Mouse (Mus musculus): ENCODE measurements around the gene Gpr152.

Gene Gpr152

DNA sequence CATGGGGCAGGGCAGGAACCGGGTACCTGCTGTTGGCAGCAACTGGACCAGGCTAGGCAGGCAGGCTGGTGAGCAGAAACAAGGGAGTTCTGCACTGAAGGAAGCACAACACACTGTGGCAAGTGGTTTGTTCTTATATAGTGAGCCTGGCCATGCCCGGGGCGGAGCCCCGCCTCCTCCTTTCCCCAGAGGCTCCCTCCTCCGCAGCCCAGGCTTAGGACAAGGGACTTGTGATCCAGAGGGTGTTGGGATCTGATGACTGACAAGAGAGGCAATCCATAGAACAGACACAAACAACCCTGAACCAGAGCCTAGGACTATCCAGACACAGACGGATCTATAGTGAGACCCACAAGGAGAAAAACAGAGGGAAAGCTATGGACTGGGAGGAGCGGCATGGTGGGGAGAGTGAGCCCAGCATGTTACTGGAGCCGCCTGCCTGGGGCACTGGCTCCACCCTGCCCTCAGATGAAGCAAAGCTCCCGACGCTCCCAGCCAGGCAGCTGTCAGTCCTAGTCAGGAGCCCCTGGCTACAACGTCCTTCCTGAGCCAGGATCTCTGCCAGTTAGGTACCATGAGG, 35.9 kb downstream of the Gpr152 start, which contains the start of gene Carns1:
Gene Carns1, minus strand, starts transcription at position 112 of the 580 bp plus-strand sequence.
- DNase-seq, result no peak

DNA sequence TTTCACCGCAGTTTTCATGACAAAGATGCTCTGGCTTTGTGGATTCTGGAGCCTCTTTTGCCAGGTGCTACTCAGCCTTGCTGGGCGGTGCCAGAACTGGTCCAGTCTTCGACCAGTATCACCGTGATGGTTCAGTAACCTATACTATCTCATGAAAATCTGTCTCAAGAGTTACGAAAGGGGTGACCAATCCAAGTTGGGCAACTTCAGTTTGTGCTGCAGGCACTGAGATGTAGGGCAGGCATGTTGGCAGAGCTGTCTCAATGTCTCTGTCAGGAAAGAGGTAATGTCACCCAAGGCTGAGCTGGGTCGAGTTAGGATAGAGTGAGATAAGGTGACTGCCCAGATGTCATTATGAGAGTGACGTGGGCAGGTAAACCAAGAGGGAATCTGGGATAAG, 40.8 kb downstream of the Gpr152 start:
- no peak for DNase-seq

DNA sequence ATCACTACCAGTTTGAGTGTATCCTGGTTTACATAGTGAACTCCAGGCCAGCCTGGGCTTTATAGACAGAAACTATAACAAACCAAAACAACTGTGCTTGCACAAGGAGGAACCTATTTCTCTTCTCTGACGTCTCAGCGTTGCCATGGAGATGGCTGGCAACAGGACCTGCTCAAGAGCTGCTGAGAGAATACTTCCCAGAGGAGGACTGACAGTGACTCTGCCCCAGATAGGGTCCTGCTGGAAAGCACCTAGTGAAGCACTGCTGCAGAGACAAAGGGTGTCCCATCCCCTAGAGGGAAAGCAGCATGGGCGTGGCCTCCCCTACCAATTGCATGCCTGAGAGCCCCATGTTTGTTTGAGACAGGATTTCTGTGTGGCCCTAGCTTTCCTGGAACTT, 42.3 kb downstream of the Gpr152 start:
- peak; percentile 87 to 89 for DNase-seq

DNA sequence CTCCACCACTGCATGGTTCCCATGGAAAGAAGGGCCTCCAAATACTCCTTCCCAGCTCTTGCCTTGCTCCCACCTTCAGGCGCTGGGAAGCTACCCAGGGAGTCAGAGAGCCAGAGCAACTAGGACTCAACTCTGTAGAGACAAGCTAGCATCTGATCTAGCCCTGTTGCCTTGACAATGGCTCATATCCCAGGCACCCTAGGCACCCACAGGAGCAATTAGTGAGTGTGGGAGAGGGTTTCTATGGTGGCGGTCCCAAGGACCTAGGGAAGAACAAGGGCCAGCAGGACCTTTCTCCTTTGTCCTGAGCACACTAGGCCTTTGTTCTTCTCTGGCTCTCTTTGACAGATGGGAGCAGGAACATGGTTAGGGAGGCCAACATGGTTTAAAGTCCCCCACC, 44.1 kb downstream of the Gpr152 start:
- no peak for DNase-seq

DNA sequence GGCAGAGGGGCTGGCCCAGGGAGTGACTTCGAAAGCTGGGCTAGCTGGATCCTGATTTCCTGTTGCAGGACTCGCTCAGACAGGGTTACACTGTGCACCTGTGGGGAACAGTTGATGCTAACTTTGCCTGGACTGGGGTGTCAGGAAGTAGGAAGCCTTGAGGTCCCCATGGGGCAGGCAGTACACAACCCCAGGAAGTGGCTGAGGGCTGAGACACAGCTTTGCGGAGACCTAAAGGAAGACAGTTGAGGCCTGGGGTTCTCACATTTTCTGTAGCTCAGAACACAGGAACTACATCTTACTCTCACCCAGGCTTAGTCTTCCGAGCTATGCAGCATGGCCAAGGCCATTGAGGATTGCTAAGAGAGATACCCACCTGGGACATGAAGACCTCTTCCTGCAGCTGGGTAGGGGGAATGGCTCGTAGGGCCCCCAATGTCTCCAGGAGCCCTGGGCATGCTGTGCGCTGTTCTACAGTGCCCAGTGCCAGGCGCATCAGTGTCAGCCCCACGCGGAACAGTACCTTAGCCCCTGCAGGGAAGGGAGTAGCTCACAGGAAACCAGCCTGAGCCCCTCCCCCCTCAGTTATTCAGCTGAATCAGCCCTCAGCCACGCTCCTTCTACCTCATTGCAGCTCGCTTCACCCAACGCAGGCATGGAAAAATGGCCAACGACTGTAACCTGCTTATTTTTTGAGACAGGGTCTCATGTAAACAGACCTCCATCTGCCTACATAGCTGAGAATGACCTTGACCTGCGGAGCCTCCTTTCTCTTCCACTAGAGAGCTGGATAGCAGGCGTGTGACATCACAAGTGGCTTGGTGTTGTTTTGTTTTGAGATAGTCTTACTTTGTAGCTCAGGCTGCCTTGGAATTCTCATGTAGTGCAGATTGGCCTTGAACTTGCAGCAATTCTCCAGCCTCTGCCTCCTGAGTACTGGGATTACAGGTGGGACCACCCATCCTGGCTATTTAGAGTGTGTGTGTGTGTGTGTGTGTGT, 45.7 kb downstream of the Gpr152 start:
- DNase-seq, result peak; percentile 80 to 82

DNA sequence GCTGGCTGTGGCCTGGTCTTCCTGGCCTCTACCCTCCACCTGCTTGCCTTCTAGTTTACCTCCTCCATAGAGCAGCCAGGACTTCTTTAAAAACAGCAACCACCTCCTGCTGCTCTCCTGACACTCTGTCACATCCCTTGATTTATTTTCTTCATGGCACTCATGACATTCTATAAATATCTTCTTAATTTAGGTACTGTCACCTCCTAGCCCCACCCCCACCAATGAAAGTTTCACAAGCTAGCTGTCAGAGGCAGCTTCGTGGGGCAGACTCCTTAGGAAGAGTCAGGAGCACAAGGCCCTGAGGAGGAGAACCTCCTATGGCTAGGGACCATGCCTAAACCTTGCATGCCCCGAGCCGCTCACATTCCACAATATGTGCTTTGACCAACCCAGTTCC, 47.7 kb downstream of the Gpr152 start:
- DNase-seq, result no peak

DNA sequence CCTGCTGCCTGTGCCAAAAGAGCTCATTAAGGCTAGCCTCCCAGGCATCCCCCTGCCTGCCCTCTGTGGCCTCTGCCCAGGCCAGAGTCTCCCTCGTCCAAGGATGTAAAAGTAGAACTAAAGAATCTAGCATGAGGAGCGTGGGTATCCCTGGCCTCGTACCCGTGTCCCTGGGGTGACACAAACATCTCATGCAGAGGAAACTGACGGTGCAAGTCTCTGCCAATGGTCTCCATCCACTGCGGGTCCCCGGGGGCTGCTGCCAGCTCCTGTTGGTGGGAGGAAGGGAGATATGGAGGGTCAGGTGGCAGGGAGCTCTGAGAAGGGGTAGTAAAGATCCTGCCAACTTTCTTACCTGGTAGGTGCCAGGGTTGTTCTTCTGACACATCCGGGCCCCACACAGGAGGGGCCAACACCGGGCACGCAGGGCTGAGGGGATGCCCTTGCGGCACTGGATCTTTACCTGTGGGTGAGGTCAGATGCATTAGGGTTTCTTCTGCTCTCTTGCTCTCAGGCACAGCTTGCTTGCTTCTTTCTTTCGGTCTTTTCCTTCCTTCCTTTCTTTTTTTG, 49.5 kb downstream of the Gpr152 start:
- peak in 1 of 2 experiments; percentile 41 for DNase-seq

DNA sequence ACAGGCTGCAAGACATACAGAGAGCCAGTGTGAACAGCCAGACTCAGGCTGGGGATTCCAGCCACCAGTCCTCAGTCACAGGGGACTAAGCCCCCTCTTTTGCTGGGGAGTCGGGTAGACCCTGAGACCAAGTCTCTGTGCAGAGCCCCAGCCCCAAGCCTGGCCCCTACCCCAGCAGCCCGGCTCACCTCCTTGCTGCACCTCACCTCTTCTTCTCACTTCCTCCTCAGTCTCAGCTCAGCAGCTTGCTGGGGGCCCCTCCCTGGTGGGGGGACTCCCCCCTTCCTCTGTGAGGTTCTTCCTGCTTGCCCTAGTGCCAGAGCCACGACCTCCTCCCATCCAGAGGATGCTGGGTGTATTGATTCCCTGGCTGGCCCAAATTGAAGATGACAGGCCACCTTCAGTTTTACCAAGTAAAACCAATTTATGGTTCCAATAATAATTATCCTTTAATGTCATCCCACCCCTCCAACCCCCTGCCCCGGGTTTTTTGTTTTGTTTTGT, 51.3 kb downstream of the Gpr152 start, which contains the start of gene Tbc1d10c:
Gene Tbc1d10c, minus strand, starts transcription at position 454 of the 504 bp plus-strand sequence.
- peak; percentile 86 to 90 for DNase-seq

DNA sequence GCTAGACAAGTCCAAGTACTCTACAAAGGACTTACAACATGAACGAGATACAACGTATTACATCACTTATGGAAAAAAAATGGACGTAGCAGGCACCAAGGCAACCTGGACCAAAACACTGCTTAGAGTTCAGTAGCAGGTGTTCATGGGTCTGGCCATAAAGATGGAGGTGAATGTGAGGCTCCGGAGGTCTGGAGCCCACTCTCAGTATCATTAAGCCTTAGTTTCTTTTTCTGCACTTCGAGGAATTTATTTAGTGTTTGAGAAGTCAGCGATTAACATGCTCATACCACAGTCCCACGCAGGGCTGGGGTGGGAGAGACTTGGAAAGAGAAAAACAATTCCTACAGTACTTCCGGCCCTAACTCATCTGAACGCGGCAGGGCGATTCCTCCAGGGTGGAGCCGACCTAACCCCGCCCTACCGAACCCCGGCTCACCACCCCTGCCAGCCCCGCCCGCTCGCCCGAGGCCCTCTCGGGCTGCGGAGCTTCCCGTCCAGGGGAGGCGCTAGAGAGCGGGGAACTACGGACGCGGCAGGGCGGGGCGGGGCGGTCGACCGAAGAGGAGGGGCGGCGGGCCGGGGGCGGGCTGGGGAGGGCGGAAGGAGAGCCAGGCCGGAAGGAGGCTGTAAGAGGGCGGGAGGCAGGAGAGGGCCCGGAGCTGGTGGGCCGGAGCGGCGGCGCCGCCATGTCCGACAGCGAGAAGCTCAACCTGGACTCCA, 52.1 kb downstream of the Gpr152 start, which contains the start of gene Ppp1ca:
Gene Ppp1ca, plus strand, starts transcription at position 538 of the 723 bp plus-strand sequence.
- DNase-seq, result peak; percentile 97

DNA sequence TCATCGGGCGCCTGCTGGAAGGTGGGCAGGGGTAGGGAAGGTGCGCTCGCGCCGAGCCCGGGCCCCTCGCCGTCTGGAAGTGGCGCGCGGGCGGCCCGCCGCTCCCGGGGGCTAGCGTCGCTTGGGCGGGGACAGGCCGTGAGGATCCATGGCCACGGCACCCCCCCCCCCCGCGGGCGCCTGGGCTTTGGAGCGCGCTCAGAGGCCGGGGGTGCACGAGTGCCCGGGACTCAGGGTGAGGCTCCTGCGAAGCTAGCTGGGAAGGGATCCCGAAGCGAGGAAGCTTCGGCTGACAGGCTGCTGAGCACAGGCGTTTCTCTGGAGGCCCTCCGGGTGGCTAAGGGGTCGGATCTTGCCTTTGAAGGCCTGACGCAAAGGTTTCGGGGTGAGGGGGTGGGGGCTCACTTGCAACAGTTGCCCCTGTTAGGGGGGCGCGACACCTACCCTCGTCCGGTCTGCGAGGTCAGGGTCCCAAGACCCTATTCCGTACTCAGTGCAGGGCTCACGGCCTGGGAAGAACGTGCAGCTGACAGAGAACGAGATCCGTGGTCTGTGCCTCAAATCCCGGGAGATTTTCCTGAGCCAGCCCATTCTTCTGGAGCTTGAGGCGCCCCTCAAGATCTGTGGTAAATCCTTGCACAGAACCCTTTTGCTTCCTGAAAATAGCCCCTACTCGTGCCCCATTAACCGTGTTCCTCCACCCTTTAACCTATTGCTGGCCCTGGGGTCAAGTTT, 52.8 kb downstream of the Gpr152 start:
- DNase-seq, result no peak

DNA sequence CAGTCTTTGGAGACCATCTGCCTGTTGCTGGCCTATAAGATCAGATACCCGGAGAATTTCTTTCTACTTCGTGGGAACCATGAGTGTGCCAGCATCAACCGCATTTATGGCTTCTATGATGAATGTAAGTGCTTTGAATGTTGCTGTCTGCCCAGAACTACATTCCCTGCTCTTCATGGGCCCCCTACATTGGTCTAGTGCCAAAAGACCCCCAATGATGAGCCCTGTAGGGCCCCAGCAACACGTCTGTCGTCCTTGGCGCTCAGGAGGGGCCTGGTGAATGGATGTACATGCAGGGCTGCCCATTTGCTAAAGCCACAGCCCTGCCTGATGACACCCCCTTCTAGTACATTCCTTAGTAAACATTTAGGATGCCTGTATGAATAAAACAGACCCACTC, 53.5 kb downstream of the Gpr152 start:
- no peak for DNase-seq

DNA sequence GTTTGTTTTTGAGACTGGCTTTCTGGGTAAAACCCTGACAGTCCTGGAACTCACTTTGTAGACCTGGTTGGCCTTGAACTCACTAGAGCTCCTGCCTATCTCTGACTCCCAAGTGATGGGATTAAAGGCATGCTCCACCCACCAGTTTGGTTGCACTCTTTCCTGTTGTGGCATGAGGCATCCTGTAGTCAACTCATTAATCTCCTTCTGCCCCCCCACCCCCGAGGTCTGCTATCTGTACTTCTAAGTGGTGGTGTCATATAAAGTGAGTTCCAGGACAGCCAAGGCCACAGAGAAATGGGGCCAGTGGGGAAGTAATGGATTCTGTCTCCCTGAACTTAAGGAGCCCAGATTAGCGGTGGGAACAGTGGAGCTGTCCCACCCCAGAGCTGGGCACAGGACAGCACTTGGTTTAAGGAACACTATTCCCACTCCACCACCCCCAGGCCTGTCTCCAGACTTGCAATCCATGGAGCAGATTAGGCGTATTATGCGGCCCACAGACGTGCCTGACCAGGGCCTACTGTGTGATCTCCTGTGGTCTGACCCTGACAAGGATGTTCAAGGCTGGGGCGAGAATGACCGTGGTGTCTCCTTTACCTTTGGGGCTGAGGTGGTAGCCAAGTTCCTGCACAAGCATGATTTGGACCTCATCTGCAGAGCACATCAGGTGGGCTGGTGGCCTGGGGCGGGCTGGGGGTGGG, 54.6 kb downstream of the Gpr152 start:
- no peak for DNase-seq

DNA sequence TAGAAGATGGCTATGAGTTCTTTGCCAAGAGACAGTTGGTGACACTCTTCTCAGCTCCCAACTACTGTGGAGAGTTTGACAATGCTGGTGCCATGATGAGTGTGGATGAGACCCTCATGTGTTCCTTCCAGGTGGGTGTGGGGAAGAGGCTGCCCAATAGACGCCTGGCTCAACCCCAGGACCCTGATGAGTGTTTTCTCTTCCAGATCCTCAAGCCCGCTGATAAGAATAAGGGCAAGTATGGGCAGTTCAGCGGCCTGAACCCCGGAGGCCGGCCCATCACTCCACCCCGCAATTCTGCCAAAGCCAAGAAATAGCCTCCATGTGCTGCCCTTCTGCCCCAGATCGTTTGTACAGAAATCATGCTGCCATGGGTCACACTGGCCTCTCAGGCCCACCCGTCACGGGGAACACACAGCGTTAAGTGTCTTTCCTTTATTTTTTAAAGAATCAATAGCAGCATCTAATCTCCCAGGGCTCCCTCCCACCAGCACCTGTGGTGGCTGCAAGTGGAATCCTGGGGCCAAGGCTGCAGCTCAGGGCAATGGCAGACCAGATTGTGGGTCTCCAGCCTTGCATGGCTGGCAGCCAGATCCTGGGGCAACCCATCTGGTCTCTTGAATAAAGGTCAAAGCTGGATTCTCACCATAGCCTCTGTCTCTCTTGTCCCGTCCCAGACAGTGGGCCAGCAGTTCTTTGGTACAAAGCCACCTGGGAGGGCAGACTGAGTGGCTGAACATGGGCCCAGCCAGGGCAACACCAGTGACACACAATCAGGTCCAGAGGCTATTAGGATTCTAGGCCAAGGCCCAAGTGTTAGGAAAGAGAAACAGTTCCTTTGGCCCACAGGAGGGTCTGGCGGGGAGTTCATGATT, 55.4 kb downstream of the Gpr152 start:
- DNase-seq, result no peak

Measured in B cell, adult 2 months (primary cell).